Mouse (Mus musculus): ENCODE results near the gene Nme7.

Nme7 gene

DNA sequence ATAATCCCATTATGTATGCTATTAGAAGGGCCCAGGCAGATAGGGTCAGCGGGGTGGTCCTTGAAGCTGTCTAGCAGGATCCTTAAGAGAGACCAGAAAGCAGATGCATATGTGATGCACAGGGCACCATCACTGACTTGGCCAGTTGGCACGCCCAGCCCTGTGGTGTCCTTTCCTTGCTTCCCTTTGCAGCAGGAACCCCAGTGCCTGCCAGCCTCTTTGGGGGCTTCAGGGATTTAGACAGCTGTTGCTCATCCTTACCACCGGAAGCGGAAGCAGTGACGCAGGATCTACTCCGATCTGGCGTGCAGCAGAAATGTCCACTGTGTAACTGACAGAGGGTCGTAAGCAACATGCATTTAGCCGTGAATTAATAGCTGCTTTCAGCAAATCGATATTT, 163.5 kb downstream of the Nme7 start:
- DNase-seq = no peak

DNA sequence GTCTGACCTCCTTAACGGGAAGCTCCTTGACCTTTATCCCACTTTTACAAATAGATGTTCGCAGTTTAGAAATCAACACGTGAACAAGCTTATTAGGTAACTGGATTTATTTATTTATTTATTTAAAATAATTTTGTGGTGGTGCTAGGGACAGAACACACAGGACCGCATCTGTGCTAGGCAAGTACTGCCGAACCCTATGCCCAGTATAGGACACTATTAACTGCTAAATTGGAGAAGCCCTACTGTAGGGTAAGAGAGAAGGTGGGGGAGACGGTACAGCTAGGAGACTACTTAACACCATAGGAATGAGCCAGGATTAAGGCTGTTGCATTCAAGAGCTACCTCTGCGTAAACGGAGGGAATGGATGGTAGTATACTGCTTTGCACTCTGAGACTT, 164.4 kb downstream of the Nme7 start:
- DNase-seq = no peak

DNA sequence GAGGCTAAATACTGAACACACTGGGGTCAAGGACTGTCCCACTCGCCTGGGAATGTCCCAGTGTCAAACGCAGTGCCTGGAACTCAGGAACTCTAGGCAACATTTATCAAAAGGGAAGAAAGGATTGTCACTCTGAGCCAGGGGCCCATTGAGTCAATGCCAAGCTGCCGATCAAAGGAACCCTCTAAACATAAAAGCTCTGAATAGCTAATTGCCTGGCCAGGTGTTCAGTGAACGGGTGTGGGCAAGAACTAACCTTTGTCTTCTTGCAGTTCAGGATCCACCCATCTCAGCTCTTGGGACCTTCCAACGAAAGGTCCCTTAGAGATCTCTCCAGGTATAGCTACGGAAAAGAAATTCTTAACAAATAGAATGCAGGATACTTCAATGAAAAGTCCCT, 167.1 kb downstream of the Nme7 start:
- DNase-seq = no peak

DNA sequence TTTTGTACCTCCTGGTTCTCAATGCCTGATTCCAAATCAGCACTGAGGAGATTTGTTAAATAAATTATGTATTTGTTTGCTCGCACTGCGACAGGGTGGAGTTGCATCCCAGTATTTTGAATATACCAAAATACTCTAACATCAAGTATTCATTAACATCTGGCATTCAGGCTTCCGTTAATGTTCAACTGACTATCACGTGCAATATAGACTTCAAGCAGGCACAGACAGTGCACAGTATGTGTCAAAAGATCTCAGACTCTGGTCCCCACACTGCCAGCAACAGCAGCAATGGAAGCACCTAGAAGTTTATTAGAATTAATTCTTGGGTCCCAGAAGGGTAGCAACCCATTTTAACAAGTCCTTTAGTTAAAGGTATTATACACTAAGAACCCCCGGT, 167.7 kb downstream of the Nme7 start:
- DNase-seq = no peak

DNA sequence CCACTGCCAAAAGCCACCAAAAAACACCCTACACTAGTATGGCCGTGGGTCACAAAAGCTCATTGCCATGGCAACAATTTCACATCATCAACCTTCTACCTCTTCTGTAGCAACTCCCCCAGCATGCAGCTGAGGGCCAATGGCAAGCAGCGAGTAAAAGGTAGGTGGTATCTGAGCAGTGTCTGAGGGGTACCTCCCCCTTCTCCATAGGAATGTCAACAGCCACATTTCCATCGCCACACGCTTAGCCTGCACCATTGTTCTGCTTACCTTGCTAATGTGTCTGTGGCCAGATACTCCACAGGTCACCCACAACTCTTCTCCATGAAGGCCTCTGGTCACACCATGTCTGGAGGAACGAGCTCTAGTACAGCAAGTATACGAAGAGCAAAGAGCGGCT, 169.5 kb downstream of the Nme7 start:
- DNase-seq = no peak

DNA sequence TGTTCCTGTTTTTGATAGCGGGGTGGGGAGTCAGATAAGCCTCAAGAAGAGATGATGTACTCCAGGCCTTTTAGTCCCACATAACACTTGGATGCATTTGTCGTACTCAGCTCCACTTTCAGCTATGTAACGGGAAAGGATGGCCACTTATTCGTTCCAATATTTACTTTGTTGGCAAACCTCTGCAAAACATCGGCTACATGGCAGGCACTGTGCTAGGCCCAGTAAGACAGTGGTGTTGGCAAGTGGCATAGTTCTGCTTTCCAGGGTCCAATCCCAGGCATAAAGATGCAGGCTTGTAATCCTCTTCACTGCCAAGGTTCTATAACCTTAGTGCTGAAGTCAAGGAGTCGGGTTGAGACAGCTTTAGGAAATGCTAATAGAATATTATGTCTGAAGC, 170.4 kb downstream of the Nme7 start:
- DNase-seq = no peak

DNA sequence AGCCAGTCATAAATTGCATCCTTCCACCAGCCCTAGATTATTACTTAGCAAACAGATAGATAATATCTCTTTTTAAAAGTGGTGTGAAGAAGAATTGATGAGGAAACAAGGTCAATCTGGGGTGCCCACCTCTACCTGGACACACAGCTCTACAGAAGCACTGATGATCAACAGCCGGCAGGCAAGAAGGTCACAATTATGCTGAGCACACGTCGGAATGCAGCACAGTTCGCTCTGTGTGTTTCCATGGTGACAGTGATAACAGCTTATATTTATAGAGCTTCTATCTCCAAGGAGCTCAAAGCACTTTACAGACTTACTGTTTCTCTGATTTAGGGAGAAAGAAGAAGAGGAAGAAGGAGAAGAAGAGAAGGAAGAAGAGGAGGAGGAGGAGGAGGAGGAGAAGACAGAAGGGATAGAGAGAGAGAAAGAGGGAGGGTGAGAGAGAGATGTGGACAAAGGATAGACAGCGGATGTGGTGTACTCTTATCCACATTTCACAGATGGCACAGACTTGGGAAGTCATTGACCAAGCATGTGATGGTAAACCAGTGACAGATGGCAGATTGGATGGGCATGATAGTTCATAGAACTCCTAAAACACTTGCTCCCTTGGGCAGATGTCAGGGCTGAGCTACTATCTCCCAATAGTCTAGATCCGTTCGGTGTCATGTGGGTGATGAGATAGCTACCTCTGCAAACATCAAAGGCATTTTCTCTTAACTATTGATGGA, 171.0 kb downstream of the Nme7 start:
- no peak for DNase-seq

DNA sequence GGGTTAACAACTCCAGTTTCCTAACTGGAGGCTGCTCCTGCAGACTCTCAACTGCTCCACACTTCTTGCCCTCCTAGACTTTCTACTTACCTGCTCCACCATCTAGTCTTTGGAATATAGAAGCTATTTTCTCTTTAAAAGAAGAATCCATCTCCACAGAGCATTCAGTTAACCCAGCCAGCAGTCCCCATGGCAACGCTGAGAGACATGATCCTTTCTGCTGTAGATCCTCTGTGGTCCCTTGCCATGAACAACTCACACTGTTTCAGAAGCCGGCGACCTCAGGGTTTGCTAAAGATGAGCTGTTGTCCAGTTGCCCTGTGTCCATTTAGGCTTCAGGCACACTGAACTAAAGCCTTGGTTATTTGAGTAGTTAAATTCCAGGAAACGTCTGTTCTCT, 172.0 kb downstream of the Nme7 start:
- DNase-seq = no peak

DNA sequence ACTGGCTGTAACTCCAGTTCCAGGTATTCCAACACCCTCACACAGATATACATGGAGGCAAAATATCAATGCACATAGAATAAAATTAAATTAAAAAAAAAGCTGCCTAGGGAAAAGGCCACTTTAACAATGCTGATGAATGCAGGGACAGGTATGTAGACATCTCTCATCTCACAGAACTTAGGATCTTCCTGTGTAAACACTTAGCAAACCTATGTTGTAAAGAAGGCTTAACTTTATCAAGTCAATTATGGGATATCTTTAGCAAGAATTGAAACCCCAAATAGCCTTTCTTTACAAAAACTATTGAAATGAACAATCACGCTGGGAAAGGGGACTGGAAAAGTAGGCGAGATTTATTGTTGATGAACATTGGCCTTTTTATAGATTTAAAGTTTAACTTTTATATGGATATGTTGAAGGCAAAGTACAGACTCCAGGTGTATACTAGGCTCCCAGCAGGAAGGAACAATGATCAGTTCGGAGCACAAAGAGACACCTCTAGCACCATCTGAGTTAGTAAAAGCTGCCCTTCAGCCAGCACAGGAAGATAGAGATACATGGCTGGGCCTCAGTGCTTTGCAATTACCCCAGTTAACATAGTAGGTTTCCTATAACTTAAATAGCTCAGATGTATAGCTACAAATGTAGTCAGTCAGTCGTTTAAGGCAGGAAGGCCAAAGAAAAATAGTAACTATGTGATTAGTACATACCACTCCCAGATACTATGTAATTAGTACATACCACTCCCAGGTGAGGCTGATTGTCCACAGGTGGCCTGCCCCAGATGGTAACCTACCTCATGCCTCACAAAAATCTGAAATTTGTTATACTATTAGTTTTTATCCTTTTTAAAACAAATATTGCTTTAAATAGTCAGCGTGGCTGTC, 177.1 kb downstream of the Nme7 start:
- no peak for DNase-seq

DNA sequence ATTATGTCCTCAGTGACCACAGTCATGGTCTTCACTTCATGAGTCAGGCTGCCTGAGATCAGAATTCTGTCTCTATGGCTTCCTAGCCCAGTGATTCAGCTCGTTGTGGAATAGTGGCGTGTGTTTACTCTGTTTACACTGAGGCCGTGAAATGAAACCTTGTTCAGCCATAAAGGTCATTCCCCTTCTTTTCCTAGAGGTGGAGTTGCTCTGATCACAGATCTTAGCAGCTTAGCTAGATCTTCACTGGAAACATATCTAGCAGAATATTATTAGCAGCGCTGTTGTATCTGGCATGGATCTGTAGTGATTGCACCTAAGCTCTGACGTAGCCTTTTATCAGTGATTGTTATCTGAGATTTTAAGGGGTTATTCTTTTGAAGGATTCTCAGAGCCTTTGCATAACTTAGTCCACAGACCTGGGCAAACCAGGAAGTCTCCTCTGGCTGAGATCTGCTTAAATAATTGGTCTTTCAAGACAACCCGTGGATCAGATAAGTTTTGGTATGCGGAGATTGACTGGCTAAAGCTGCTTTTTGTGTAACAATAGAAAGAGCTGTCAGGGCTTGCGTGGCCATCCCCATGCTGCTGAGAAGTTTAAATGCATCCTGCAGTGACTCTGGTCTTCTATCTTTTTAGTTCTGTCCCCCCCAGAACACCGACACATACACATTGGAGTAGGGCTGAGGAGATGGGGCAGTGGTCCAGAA, 177.9 kb downstream of the Nme7 start:
- DNase-seq = peak; percentile 12

DNA sequence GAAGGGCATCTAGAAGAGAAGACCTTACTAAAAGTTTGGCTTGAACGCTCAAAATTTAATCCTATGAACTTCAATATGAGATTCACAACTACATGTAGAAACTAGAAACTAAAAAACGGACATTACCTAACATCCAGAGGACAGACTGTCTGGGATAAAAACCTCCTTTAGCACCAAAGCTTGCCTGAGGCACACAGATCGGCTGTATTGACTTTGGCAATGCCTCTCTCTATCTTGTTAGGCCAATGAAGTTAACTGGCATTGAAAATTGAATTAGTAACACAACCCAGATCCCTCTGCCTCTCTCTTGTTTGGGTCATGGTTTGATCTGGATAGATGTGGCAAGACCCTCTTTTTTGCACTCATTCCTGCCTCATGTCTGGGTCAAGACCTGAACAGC, 178.9 kb downstream of the Nme7 start:
- no peak for DNase-seq

DNA sequence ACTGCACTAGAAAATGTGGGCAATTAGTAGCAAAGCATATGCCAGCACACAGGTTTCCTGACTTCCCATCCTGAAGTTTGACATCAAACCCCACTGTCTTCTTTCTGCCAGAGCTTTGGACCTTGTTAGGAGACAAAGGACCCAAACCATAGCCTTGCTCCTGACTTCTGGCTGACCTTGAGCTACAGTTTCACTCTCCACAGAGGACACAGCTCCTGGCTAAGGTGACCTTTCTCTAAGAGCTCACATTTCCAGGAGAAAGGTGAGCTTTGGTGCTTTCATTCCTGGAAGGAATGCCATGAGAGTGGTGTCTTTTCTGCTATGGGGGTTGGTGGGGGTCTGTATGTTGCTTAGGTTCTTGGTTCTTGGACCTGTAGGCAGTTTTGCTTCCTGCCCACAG, 179.8 kb downstream of the Nme7 start:
- DNase-seq = no peak

Measured in lung, postnatal 36 days (tissue).